Mouse (Mus musculus): ENCODE measurements around the gene Pmfbp1.

Pmfbp1 gene

DNA sequence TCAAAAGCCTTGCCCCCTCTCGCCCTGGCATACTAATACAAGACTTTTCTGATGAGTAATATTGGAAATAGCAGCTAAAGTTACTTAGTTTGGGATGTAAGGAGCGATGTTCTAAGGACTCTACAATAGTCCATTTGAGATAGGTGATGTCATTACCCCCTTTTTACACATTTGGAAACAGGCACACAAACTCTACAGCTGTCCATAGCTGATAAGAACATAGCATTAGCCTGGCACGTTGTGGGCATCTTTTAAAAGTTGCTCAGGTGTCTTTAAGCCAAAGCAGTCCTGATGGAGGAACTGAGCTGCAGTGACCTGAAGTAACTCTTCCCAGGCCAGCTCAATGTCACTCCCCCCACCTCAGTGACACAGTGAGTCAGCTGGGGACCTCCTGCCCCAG is 97.5 kb downstream of the Pmfbp1 start:
- no peak for DNase-seq (ENCODE audit: low spot score in 2 of 2)

DNA sequence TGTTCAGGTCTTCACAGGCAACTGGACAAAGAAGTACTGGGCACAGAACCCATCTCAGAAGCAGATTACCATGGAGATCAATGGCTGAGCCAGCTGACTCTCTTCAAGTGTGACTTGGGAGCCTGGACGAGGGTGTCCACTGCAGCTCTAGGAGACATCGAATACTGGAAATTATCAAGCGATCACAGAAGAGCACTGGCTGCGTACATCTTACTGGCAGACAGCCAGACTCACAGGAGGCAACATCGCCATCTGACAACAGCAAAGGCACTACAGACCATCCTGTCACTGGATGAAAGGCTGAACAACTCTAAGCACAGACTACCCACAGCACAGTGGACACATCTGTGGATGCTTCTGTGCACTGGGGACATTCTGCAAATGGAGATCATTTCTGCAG is 98.3 kb downstream of the Pmfbp1 start:
- DNase-seq (ENCODE audit: low spot score in 2 of 2): no peak

Measured in urinary bladder, adult 18-20 months (tissue).